Mouse (Mus musculus): ENCODE measurements around the gene Acot12.
"Not testable (repeated sequence)": the region's sequence is repeated elsewhere in the genome, so short reads cannot be mapped to it uniquely, and the experiment has no call there.

Acot12 gene

GRCm38 (mm10) chr13:91760302-91761050, 19.2 kb downstream of the Acot12 start:
- no peak for DNase-seq

DNA sequence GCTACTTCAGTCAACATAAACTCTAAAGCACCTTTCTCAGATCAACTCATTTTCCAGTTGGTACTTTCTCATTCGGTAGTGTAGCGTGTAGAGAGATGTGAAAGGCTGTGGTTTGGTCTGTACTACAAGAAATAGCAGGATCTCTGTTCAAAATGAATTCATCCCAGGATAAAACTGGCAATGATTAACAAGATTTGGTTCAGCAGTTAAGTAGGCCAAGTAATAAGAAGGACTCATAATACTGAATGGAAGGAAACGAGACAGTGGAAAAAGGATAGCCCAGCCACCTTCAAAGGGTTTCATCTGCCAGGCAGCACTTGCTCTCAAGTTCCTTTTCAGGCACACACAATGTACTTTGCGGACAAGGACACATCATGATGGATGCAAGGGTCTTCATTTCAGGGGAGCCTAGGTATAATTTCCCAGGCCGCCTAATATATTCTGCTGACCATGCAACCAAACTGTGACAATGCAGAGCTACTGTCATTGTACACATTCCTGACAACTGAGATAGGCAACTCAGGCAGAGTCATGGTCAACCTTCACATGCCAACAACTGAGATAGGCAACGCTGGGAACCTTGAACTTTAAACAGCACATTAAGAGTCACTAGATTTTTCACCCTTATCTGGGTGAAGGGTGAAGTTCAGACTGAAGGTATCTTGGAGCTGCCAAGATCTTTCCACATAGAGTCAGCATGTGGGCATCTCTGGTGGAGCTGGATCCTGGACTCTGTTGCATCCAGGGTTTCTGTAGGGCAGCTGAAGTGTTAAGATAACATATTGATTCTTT, 20.5 kb downstream of the Acot12 start:
- DNase-seq, result no peak

DNA sequence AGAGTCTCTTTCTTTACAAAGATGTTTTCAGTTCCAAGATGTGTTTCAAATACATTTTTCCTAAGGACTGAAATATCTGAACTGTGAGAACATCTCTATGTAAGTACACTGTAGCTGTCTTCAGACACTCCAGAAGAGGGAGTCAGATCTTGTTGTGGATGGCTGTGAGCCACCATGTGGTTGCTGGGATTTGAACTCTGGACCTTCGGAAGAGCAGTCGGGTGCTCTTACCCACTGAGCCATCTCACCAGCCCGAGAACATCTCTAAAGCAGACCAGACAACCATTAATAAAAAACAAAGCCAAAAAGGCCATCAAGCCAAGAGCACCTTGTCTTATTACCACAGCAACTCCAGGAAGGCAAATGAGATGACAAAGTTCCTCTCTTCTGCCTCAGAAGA, 22.3 kb downstream of the Acot12 start:
- not testable (repeated sequence) for DNase-seq

DNA sequence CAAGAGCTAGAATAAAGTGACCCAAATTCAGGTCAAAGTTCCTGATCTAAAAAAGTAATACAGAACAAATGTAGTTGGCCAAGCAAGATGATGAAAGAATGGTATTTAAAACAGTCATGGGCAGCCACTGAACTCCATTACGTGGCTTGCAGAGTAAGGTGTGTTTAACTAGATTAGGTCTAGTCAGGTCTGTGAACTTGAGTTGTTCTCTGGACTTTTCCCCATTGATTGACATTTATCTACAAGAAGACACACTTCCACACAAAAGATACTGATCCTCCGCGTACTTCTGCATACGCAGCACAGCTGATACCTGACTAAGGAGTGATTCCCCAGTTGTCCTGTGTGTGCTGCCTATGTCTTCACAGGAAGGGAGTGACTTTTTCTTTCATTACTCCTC, 24.3 kb downstream of the Acot12 start:
- DNase-seq, result no peak

GRCm38 (mm10) chr13:91768683-91769651, 27.7 kb downstream of the Acot12 start:
- DNase-seq, result no peak

DNA sequence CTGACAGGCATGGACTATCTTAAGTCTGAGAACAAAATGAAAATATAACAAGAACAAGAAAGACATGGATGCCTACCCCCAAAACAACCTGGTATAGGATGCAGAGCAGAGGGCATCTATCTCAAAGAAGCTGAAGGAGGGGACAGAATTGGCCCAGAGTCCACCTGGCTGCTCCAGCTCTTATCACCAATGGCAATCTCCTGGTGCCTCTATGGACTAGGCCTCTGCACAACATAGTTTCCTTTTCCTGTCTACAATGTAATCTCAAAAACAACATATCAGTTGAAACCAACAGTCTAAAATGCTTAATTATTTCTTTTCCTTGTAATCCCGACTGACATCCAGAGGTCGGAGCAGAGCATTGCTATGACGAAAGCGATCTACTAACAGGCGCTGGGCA, 36.8 kb downstream of the Acot12 start:
- no peak for DNase-seq

- DNase-seq, result no peak
Measured at GRCm38 (mm10) chr13:91779892-91780291, 38.6 kb downstream of the Acot12 start.

DNA sequence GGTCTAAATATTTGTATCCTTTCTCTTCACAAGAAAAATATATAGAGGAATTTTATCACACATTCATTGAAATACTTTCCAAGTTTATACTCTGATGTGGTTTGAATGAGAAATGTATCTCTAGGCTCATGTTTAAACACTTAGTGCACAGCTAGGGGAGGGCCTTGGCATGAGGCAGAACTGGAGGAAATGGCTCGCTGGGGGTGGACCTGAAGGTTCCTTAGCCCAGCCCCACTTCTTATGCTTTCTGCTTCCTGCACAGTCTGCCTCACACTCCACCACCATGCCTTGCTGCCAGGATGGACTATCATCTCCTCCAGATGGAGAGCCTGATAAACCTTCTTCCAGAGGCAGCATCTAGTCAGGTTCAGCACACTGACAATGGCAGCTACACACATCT, 50.7 kb downstream of the Acot12 start:
- no peak for DNase-seq

- DNase-seq, result no peak
Measured at GRCm38 (mm10) chr13:91794926-91795436, 53.7 kb downstream of the Acot12 start.

DNA sequence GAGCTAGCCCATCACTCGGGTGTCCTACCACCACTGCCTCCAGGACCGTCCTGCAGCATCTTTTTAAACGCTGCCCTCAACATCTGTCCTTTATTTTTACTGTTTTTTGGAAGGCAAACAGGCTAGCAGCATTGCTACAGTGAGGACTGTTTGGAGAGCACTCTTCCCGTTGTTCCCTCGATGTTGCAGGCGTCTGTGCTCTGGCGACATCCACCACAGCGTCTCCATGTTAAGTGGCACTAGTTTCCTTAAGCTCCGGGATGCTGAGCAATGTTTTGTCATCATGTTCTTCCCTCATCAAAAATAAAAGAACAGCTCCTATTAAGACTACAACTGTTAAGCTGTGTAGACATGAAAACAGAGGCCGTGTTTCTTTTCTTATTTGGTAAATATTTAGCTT, 54.3 kb downstream of the Acot12 start:
- no peak for DNase-seq

GRCm38 (mm10) chr13:91796003-91796402, 54.7 kb downstream of the Acot12 start:
- DNase-seq, result no peak

GRCm38 (mm10) chr13:91796916-91797315, 55.6 kb downstream of the Acot12 start:
- no peak for DNase-seq

GRCm38 (mm10) chr13:91797442-91797841, 56.1 kb downstream of the Acot12 start:
- DNase-seq, result no peak

- no peak for DNase-seq
Measured at GRCm38 (mm10) chr13:91801726-91802125, 60.4 kb downstream of the Acot12 start.

DNA sequence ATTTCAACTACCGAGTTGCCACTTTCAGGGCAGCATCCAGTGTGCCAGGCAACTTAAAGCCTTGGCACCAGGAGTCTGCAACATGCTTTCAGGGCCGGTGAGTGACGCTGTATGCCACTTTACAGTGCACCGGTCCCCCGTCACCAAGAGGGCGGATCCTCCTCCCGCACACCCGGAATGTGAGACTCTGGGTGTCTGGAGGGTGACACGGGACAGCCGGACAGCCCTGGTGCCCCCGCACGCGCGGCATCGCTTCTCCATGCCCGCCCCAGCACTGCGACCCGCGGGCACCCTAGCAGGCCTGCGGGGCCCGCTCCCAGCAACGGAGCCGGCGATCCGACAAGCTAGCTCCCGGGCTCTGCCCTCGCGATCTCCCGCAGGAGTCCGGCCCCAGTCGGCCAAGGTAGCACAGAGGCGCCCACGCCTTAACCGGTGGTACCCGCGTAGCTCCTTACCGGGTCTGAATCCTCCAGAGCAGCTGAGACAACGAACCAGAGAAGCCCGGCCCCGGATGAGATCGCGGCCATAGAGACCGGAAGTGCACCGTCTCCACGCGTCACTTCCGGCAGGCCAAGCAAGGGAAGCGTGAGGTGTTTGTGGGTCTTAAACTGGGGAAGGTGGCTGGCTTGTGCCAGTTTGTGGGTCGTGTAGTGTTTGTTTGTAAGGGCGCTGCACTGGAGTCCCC, 66.0 kb downstream of the Acot12 start, which contains the start of gene Zcchc9:
Zcchc9 (minus strand) TSS at position 551 of the 685 bp plus-strand sequence.
- peak; percentile 89 for DNase-seq

- peak; percentile 12 for DNase-seq
Measured at GRCm38 (mm10) chr13:91807874-91808575, 66.7 kb downstream of the Acot12 start.

- no peak for DNase-seq
Measured at GRCm38 (mm10) chr13:91809476-91809875, 68.2 kb downstream of the Acot12 start.

DNA sequence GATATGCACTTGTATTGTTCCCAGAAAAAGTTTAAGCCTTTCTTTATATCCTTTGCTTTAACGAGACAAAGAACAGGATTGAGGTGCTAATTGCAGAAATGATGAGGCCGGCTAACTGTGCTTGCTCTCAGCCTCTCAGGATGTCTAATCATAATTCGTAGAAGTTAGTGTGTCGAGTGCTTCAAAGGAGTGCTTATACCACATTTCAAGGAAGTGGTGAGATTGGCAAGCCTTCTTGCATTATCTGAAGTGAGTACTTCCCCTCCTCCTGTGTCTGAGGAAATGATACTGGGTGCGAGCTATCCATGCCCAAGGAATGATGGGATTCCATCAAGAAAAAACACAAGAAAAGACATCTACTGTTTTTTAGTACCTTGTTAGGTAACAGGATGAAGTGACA, 73.4 kb downstream of the Acot12 start:
- DNase-seq, result no peak

- DNase-seq, result no peak
Measured at GRCm38 (mm10) chr13:91823735-91824134, 82.4 kb downstream of the Acot12 start.

DNA sequence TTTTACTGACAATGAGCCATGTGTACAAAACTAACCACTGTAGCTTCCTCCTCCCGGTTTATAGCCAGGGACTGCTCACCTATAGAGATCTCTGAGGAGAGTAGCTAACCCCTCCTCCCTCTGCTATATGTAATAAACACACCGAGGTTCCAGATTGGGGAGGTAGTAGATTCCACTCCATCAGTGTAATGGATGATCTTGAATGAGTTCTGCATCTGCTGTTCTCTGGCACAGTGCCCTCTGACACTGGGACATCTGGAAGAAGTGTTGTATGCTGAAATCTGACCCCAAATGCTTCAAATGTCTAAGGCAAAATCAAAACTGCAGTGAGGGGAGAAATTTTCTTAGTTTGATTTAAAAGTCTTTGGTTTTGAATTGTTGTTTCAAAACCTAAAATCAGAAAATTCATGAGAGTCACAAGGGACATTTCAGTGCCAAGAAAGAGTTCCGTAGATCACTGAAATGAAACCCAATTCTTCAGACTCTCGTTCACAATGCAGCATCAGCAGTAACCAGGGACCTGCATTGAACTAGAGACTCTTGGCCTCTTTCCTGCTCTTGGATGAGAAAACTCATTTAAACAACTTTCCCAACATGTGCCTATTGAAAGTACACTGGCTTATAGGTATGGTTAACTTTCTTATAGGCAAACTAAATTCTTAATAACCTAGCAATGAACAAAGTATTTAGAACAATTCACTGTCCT, 83.7 kb downstream of the Acot12 start:
- DNase-seq, result no peak

DNA sequence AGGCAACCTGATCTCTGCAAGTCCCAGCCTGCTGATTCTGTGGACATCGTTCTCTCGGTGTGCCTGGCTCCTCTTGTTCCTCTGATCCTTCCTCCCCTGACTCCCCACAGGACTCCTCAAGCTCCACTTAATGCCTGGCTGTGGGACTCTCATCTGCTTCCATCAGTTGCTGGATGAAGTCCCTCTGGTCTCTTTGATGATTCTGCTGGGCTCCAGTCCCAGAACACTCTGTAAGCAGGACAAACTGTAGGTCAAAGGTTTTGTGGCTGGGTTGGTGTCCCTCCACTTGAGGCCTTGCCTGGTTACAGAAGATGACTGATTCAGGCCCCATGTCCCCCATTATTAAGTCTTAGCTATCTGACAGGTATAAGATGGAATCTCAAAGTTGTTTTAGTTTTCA, 84.8 kb downstream of the Acot12 start:
- no peak for DNase-seq

Measured in cerebellum, adult 8-10 months (tissue).